Mouse (Mus musculus): ENCODE measurements at regions not wholly inside any gene's neighbourhood (a gene's known extent, or its start where the extent isn't known, plus 50 kb on each side); places are given as distances from the start of the nearest gene placed in this dataset.

- DNase-seq (ENCODE audit: low spot score in 2 of 2) = peak; percentile 68 to 69
Observed at GRCm38 (mm10) chr2:123023918-123024317, 258.9 kb downstream of the Sqor start.

- DNase-seq (ENCODE audit: low spot score in 2 of 2) = no peak
Observed at GRCm38 (mm10) chr2:123024380-123024779, 259.3 kb downstream of the Sqor start.

DNA sequence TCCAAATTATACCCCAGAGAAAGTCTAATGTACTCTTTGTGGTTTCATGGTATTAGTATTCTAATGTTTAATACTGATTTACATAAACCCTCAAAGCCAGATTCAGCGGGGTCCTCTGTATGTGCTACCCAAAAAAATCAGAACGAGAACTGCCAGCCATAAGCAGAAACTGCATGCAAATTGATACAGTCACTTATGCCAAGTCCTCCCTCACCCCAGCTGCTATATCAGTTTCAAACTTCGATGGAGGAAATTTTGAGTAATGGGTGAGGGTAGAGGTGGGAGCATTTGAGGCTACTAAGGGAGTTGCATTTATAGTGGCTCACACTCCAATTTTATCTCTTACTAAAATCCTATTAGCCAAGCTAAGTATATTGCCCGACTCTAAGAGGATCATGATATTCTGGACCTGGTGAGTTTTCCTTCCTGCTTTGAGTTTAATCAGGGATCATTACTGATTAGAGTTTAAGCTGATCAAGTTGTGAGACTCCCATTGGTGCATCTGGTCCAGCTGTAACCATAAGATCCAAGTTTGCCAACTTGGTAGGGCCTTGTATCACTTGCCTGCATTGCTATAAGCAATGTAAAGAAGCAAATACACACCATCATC lies 260.0 kb downstream of the Sqor start:
- peak in 1 of 2 experiments; percentile 7 for DNase-seq (ENCODE audit: low spot score in 2 of 2)

DNA sequence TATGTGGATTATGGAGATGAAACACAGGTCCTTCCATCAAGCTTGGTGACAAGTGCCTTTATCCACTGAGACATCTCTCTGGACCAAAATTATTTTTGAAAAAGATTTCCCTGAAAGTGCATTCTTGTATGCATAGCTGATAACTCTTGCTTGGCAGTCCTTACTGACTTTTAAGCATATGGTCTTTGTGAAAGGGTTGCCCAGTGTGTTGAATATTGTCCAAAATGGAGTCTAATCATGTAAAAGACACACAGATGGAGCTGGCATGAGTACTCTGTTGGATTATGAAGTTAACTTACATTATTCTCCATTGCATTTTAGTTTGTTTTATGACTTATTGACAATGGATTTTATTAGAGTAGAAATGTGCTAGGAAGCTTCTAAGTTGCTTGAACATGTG lies 282.3 kb downstream of the Sqor start:
- DNase-seq (ENCODE audit: low spot score in 2 of 2) = no peak

DNA sequence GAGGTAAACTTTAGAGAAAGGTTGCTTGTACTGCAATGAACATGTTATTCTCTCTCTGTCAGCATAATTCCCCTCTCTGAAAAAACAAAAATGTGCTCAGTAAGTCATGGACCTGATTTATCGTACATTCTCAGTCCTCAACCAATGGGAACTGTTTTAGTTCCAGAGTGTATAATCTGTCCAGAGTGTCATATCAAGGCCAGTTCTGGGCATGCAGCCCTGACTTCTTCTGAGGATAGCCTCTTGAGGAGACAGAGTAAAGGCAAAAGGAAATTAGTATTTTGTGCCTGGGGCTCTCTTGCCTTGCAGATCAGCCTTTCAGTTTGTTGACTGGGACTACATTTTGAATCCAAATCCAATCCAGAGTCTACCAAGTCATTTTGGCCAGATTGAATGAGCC lies 299.6 kb downstream of the Sqor start:
- DNase-seq (ENCODE audit: low spot score in 2 of 2) = no peak

DNA sequence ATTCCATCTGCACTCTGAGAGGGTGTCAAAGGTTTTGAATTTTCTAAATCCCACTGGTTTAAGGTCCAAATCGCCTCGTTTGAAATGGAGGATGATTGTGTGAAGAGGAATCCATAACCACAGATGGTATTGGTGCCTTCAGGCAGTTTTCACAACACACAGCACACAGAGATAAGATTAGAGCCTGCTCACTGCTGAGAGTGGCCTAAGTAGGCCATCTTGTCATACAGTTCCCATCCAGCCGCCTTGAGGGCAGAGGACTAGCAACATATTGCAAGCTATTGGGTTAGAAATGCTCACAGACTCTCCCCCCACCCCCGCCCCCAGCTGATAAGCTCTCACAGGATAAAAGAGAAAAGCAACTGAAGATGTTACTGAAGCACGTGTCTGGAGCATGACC lies 303.8 kb downstream of the Sqor start:
- DNase-seq (ENCODE audit: low spot score in 2 of 2) = no peak

DNA sequence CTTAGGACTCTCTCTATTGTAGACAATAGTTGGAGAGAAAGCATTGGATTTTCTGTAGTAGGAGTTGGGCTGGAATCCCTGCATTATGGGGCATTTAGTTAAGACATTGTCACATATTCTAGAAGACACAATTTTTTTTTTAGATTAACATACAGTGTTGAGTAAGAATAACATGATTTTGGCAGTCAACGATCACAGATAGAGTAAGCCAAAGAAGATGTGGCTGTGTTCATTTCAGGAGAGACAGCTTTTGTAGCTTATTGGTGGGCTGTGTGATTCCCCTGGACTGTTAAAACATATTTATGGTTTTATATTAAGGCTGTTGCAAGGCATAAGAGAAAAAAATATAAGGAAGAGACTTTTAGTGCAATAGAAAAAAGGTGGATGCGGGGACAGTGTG lies 307.6 kb downstream of the Sqor start:
- no peak for DNase-seq (ENCODE audit: low spot score in 2 of 2)

DNA sequence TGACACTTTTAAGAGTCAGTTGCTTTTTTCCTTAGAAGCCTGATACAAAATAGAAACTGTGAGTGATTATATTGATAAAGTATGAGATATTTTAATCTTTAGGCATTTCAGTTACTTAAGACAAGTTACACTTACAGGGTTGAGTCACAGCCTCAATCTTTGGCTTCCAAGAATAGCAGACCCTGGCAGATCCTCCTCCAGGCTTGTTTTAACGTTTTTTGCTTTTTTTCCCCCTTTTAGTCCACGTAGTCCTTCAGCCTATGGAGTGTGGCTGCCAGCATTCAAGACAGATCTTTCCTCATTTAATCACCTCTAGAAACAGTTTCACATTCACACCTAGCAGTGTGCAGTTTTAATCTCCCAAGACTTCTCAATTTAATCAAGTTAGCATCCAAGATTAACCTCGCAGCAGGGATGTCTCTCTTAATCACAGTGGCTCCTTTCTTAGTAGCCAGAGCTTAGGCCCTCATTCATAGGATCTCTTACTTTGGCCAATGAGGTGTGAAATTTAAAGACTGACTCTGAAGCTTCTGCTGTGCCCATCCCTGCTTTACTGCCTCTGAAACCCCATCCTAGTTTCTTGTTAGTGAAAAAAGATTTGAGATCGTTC lies 308.5 kb downstream of the Sqor start:
- DNase-seq (ENCODE audit: low spot score in 2 of 2) = peak; percentile 4 to 5

GRCm38 (mm10) chr2:123092726-123093125 lies 327.7 kb downstream of the Sqor start:
- DNase-seq (ENCODE audit: low spot score in 2 of 2) = no peak

GRCm38 (mm10) chr2:123103530-123103929 lies 338.5 kb downstream of the Sqor start:
- no peak for DNase-seq (ENCODE audit: low spot score in 2 of 2)

DNA sequence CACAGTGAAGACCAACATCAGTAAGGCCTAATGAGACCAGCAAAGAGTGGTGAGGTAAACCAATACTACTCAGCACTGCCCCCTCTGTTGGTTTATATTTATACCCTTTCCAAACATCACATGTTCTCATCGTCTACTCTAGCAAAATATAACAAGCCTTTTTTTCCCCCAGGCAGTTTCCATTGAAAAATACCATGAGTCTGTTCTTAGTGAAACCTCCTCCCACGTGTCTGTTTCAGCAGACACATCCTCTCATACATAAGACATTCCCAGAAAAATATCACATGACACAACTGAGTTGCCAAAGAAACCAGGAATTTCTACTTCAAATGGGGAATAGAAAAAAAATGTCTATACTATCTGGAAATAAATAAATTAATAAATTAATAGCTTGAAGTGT lies 366.5 kb downstream of the Sqor start:
- no peak for DNase-seq (ENCODE audit: low spot score in 2 of 2)

- DNase-seq (ENCODE audit: low spot score in 2 of 2) = peak; percentile 10
Observed at GRCm38 (mm10) chr2:123153170-123153569, 388.1 kb downstream of the Sqor start.

DNA sequence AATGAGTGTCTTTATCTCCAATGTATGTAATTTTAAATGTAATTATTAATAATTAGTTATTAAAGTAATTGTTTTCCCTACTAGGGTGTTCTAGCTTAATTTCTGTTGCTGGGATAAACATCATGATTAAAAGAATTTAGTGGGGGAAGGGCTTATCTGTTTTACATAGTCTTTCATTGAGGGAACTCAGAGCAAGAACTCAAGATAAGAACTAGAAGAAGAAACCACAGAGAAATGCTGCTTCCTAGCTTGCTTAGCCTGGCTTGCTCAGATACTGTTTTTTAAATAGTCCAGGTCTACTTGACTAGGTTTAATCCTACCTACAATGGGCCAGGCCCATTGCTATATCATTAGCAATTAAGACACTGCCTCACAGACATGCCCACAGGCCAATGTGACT lies 400.3 kb downstream of the Sqor start:
- DNase-seq (ENCODE audit: low spot score in 2 of 2) = no peak

- DNase-seq (ENCODE audit: low spot score in 2 of 2) = no peak
Observed at GRCm38 (mm10) chr2:123170611-123171010, 405.6 kb downstream of the Sqor start.

DNA sequence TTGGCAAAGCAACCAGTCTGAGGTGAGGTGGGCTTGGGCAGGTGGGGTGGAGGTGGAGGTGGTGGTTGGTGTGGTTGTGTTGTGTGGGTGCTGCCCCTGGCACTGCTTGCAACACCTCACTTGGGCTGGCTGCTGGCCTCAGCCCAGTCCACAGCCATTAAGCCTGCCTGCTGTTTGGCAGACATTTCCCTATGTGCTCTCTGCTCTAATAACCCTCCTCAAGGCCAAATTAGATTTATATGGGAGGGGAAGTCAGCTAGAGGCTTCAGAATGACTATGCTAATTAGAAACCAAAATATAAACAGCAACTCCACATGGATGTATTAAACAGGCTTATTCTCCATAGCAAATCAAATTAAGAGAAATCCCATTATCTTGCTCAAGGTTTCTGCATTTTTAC lies 417.2 kb downstream of the Sqor start:
- DNase-seq (ENCODE audit: low spot score in 2 of 2) = no peak

GRCm38 (mm10) chr2:123190795-123191582 lies 426.0 kb downstream of the Sqor start:
- no peak for DNase-seq (ENCODE audit: low spot score in 2 of 2)

- peak; percentile 31 to 36 for DNase-seq (ENCODE audit: low spot score in 2 of 2)
Observed at GRCm38 (mm10) chr2:123194533-123194932, 429.5 kb downstream of the Sqor start.
